Mouse (Mus musculus) hindbrain, postnatal 0 days (tissue): ENCODE data around the gene Serhl. TPM values are rescaled to one million over a fixed set of nuclear protein-coding genes. Genes with fewer than 3 reads are reported as not detected.
"Not testable (repeated sequence)": the region's sequence is repeated elsewhere in the genome, so short reads cannot be mapped to it uniquely, and the experiment has no call there.

Experiments used
- ATAC-seq: fragments of 200-750 bp; cut with Nextera tagmentation; 2 replicates; pipeline ENCODE4 v1.8.0; 2017; ENCODE audit warnings: mild to moderate bottlenecking, moderate TSS enrichment, moderate library complexity
- DNase-seq: peaks from one replicate; pipeline ENCODE4 v3.0.0-alpha.2; 2015; ENCODE audit warnings: low spot score
- H3K27ac ChIP-seq: fragments of 300-500 bp; sonication (generic); 2 replicates; pipeline ENCODE4 v1.5.1; 2014; ENCODE audit warnings: mild to moderate bottlenecking
- H3K27me3 ChIP-seq: fragments of 300-500 bp; sonication (generic); 2 replicates; pipeline ENCODE4 v1.6.1; 2014; ENCODE audit warnings: low read length, mixed read lengths; ENCODE audit not compliant: insufficient read depth
- H3K36me3 ChIP-seq: fragments of 300-500 bp; sonication (generic); 2 replicates; pipeline ENCODE4 v1.6.1; 2014; ENCODE audit warnings: low read length, mixed read lengths; ENCODE audit not compliant: insufficient read depth
- H3K4me1 ChIP-seq: fragments of 300-500 bp; sonication (generic); 2 replicates; pipeline ENCODE4 v1.6.1; 2014; ENCODE audit warnings: antibody characterized with exemption, low read length, mixed read lengths; ENCODE audit not compliant: insufficient read depth
- H3K4me2 ChIP-seq: fragments of 300-500 bp; sonication (generic); 2 replicates; pipeline ENCODE4 v1.6.1; 2014; ENCODE audit warnings: low read depth, mild to moderate bottlenecking, low read length, moderate library complexity, mixed read lengths
- H3K4me3 ChIP-seq: fragments of 300-500 bp; sonication (generic); 2 replicates; pipeline ENCODE4 v1.5.1; 2014; ENCODE audit warnings: low read length
- H3K9ac ChIP-seq: fragments of 300-500 bp; sonication (generic); replicated peaks from 2 replicates; pipeline ENCODE4 v1.6.1; 2014; ENCODE audit warnings: mild to moderate bottlenecking, low read length, moderate library complexity, mixed read lengths
- H3K9me3 ChIP-seq: fragments of 300-500 bp; sonication (generic); 2 replicates; pipeline ENCODE4 v1.6.1; 2016; ENCODE audit warnings: low read length, mixed read lengths
- CTCF ChIP-seq: IDR thresholded peaks from 2 replicates; pipeline ENCODE4 v1.5.1; 2016; ENCODE audit warnings: antibody characterized with exemption, control low read depth, low read depth
- WGBS: fragments of 180-500 bp; shearing (Covaris S2); extraction: QIAGEN DNeasy Blood & Tissue Kit; methylation state at CpG from one replicate; pipeline ENCODE4 v1.1.7; 2014; 5-methylcytosine and 5-hydroxymethylcytosine counted together
- polyA plus RNA-seq: library from polyadenylated mRNA; unstranded; fragments of >200 nt; fragmentation: Nextera tagmentation; extraction: Ambion mirVana; gene quantifications from 2 replicates; pipeline ENCODE4 v1.2.1, GENCODE M21; 2015
- total RNA-seq: library from RNA; depleted of rRNA; stranded (reverse); fragments of >200 nt; gene quantifications from 2 replicates; pipeline ENCODE4 v1.2.3, GENCODE M21; 2014

Gene Serhl
- total and polyA plus RNA-seq, 2 experiments from 2014 or later, result 12.9 to 37.4 TPM

DNA sequence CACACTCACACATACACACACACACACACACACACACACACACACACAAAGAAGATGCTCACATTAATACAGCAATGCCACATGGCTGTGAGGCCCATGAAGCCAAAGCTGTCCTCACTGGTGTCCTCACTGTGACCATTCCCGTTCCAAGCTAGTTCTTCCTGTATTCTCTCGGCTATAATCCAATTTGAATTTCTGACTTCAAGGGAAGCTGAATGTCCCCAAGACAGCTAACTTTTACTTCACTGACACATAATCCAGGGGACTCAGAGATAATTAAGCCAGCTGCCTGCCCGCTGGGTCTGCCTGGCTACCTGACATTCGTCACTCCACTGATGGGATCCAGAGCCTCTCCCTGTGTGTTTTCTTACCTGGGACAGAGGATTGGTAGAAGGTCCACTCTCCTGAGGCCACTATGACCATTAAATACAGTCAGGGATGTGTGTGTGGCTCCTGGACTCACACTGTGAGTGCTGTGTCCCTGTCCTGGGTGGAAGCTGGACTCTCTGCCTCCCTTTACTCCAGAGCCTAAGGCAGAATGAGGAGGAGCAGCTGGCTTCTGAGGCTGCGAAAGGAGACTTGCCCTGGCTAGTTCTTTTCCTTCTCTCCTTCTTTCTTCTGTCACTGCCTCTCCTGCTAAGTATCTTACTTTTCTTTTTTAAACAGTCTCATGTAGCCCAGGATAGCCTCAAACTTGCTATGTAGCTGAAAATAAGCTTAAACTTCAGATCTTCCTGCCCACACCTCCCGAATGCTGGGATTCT is 36.8 kb upstream of the Serhl start:
- Histone ChIP-seq H3K9ac (no peak overlapping the region), H3K27me3 (no peaks in the 10 kb centered on the region), H3K4me3 (no peak overlapping the region), H3K9me3 (no peaks in the 10 kb centered on the region), H3K36me3 (no peaks in the 10 kb centered on the region), H3K4me1 (peaks cover 8% of the 10 kb centered on the region), H3K4me2 (no peak overlapping the region), H3K27ac (no peak overlapping the region)
- no peak for ATAC-seq
- WGBS, result 71% methylated on average over 6 of the region's 6 CpGs
- no peak for TF ChIP-seq CTCF
- DNase-seq, result no peak

DNA sequence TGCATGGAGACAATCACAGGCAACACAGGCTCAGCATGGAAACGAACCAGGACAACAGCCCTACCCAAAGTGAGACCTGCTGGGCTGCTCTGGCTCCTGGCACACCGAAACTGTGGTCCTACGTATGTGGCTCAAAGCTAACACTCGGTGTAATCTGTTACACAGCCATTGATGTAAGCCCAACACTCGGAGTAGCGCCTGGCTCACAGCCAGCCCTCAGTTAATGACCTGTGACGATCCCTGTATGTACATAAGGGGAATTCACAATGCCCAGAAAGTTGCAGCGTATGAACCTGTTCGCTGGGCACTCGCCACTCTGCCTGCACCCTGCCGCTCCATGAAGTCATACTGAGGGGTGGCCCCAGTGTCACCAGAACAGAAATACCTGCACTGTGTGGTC is 36.0 kb upstream of the Serhl start:
- Histone ChIP-seq H3K9ac (no peak overlapping the region), H3K4me3 (no peak overlapping the region), H3K9me3 (no peaks in the 10 kb centered on the region), H3K27ac (no peak overlapping the region), H3K36me3 (no peaks in the 10 kb centered on the region), H3K27me3 (no peaks in the 10 kb centered on the region), H3K4me1 (peaks cover 8% of the 10 kb centered on the region), H3K4me2 (no peak overlapping the region)
- 31% methylated on average over 11 of the region's 11 CpGs for WGBS
- TF ChIP-seq CTCF, result no peak
- ATAC-seq (no peak), DNase-seq (peak; percentile 29)

DNA sequence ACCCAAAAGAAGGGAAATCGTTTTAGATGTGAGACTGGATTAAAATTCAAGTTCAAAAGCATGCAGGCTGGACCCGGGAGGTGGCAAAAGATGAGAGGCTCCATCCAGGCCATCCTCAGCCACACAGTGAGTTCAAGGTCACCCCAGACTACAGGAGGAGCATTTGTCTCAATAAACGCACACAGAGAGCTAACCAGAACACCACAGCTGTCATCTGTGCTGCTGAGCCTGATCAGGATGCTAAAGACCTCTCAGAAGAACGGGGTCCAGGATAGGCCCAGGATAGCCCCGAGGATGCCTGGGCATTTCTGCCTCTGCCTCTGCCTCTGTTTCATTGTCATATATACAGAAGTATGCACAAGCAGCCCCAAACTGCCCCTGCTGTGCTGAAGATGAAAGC is 33.7 kb upstream of the Serhl start:
- Histone ChIP-seq H3K36me3 (no peaks in the 10 kb centered on the region), H3K9me3 (no peaks in the 10 kb centered on the region), H3K4me1 (peaks cover 8% of the 10 kb centered on the region), H3K9ac (no peak overlapping the region), H3K4me2 (0 out of 2 replicates have a peak overlapping the region, but pooled peaks have one; percentile 69), H3K4me3 (no peak overlapping the region), H3K27me3 (no peaks in the 10 kb centered on the region), H3K27ac (peak overlapping the region; percentile 60; the same call in 1 of the 2 replicates)
- WGBS, result 33% methylated on average over 5 of the region's 5 CpGs
- no peak for DNase-seq
- TF ChIP-seq CTCF, result no peak
- no peak for ATAC-seq

DNA sequence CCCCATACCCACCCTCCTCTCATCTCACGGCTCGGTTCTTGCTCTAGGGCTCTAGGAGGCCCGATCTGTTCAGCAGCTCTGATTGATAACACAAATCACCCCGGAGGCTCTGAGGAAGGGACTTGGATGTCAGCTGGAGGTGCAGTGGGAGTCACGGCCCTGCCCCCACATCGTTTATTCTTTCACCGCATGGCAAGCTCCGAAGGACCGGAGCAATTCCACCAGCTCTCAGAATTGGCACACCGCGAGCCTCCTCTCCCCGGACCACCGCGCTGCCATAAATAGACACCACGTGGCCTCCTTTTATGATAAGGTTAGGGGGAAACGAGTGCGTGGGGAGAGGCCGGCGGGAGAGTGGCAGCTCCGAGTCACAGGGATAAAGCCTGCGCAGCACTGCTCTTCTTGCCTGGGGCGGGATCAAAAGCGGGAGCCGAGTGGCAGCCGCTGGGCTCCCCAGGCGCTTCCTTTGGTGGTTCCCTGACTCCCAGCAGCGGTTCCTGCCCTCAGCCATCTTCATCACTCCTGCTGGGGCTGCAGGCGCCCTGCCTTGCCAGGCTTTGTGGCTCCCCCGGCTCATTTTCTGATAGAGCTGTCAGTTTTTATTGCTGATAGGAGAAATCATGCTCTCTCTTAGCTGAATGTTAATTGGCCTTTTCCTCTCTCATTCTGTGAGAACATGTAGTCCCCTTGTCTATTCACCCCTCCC is 32.8 kb upstream of the Serhl start:
- peaks cover 8% of the 10 kb centered on the region for H3K4me1 ChIP-seq
- no peaks in the 10 kb centered on the region for H3K36me3 ChIP-seq
- peak; percentile 81 for ATAC-seq
- 1% methylated on average over 29 of the region's 29 CpGs for WGBS
- H3K9ac ChIP-seq, result peak overlapping the region; percentile 50
- H3K9me3 ChIP-seq, result no peaks in the 10 kb centered on the region
- H3K4me2 ChIP-seq, result peak overlapping the region; percentile 69
- peak overlapping the region; percentile 74 for H3K27ac ChIP-seq
- TF ChIP-seq CTCF, result no peak
- H3K4me3 ChIP-seq, result peak overlapping the region; percentile 33
- H3K27me3 ChIP-seq, result no peaks in the 10 kb centered on the region
- peak; percentile 67 for DNase-seq

DNA sequence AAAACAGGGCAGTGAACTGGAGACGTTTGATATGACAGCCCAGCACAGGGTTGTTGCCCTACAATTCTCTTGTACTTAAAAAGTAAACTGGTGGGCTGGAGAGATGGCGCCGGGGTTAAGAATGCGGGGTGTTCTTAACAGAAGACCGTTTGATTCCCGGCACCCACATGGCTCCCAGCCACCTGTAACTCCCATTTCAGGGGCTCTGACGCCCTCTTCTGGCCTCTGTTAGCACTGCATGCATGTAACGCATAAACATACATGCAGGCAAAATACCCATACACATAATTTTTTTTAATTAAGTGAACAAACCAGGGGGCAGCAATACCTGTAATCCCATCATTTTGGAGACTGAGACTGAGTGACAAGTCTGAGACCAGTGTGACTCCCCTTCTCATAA is 31.8 kb upstream of the Serhl start:
- Histone ChIP-seq H3K4me1 (peaks cover 8% of the 10 kb centered on the region), H3K4me2 (no peak overlapping the region), H3K9me3 (no peaks in the 10 kb centered on the region), H3K27ac (no peak overlapping the region; the same call in 1 of the 2 replicates), H3K36me3 (no peaks in the 10 kb centered on the region), H3K27me3 (no peaks in the 10 kb centered on the region), H3K4me3 (no peak overlapping the region), H3K9ac (no peak overlapping the region)
- ATAC-seq (no peak), DNase-seq (no peak)
- peak; percentile 55 for TF ChIP-seq CTCF
- WGBS, result 70% methylated on average over 8 of the region's 8 CpGs

DNA sequence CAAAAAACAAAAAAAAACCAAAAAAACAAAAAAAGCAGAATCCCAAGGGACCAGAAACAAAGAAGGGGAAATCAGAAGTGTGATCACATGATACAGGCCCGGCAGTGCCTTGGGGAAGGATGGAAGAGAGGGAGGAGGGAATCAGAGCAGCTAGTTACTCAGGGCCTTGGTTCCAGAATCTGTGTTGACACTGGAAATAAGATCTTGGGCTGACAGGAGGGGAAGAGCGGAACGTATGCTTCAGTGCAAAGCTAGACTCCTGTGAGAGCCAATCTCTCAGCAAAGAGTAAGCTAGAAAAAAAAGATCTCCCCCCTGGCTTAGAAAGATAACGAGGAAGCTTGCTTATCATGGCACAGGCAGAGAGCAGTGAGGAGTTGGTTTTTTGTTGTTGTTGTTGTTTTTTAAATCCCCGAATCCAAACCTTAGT is 30.1 kb upstream of the Serhl start:
- H3K27me3 ChIP-seq, result no peaks in the 10 kb centered on the region
- no peak overlapping the region; the same call in 1 of the 2 replicates for H3K9ac ChIP-seq
- no peak for ATAC-seq
- H3K36me3 ChIP-seq, result no peaks in the 10 kb centered on the region
- no peaks in the 10 kb centered on the region for H3K9me3 ChIP-seq
- H3K4me1 ChIP-seq, result peaks cover 8% of the 10 kb centered on the region
- WGBS, result 45% methylated on average over 5 of the region's 5 CpGs
- no peak overlapping the region for H3K4me2 ChIP-seq
- H3K27ac ChIP-seq, result no peak overlapping the region
- DNase-seq, result no peak
- no peak overlapping the region for H3K4me3 ChIP-seq
- no peak for TF ChIP-seq CTCF

DNA sequence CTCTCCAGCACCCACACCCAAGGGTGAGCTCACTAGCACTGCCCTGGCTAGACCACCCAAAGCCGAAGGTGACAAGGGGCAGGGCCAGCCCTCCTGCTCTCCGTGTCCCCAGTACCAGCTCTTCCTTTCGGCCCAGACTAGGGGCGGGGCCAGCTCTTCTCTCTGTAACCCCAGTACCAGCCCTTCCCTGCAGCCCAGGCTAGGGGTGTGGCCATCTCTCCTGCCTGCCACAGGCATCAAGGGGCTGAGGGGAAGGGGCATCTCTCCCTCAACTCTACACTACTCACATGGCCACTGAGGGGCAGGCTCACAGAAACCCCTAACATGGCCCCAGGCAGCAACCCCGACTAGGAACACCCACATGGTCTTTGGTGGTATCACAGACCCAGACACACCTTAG is 27.6 kb upstream of the Serhl start:
- H3K36me3 ChIP-seq, result no peaks in the 10 kb centered on the region
- no peak overlapping the region for H3K9ac ChIP-seq
- H3K4me3 ChIP-seq, result no peak overlapping the region
- WGBS, result 16% methylated on average over 5 of the region's 5 CpGs
- H3K4me2 ChIP-seq, result no peak overlapping the region
- peaks cover under 1% of the 10 kb centered on the region; the same call in 1 of the 2 replicates for H3K4me1 ChIP-seq
- H3K27me3 ChIP-seq, result no peaks in the 10 kb centered on the region
- no peak for DNase-seq
- TF ChIP-seq CTCF, result no peak
- no peak overlapping the region for H3K27ac ChIP-seq
- no peaks in the 10 kb centered on the region for H3K9me3 ChIP-seq
- peak; percentile 35; the same call in 1 of the 2 replicates for ATAC-seq

DNA sequence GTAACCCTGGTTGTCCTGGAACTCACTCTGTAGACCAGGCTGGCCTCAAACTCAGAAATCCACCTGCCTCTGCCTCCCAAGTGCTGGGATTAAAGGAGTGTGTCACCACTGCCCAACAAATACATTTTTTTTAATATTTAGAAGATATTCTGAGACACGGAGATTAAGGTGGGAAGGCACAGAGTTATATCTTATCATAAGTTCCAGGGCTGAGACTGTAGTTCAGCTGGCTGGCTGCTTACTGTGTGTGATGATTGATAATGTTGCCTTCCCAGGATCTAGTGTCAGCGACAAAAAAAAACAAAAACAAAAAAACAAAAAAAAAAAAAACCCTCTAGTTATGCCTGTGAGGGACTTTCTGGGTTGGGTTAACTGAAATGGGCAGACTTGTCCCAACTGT is 26.7 kb upstream of the Serhl start:
- H3K4me3 ChIP-seq, H3K27me3 ChIP-seq, ATAC-seq, H3K4me2 ChIP-seq, H3K27ac ChIP-seq, H3K9ac ChIP-seq, H3K9me3 ChIP-seq, DNase-seq, H3K36me3 ChIP-seq, H3K4me1 ChIP-seq: not testable (repeated sequence)
- 87% methylated on average over 2 of the region's 2 CpGs for WGBS
